Mouse (Mus musculus): ENCODE measurements at regions not wholly inside any gene's neighbourhood (a gene's known extent, or its start where the extent isn't known, plus 50 kb on each side); places are given as distances from the start of the nearest gene placed in this dataset.

GRCm38 (mm10) chr1:186376906-186377623 lies 260.0 kb upstream of the Lyplal1 start:
- DNase-seq (ENCODE audit: low spot score in 2 of 2) = no peak

GRCm38 (mm10) chr1:186374009-186374649 lies 257.0 kb upstream of the Lyplal1 start:
- no peak for DNase-seq (ENCODE audit: low spot score in 2 of 2)

- DNase-seq (ENCODE audit: low spot score in 2 of 2) = no peak
These were observed 256.3 kb upstream of the Lyplal1 start for GRCm38 (mm10) chr1:186373386-186373785.

GRCm38 (mm10) chr1:186372770-186373353 lies 255.8 kb upstream of the Lyplal1 start:
- DNase-seq (ENCODE audit: low spot score in 2 of 2) = no peak

- DNase-seq (ENCODE audit: low spot score in 2 of 2) = no peak
These were observed 246.2 kb upstream of the Lyplal1 start for GRCm38 (mm10) chr1:186363356-186363755.

- DNase-seq (ENCODE audit: low spot score in 2 of 2) = no peak
These were observed 241.0 kb upstream of the Lyplal1 start for GRCm38 (mm10) chr1:186358011-186358670.

GRCm38 (mm10) chr1:186354742-186355141 lies 237.6 kb upstream of the Lyplal1 start:
- no peak for DNase-seq (ENCODE audit: low spot score in 2 of 2)

GRCm38 (mm10) chr1:186354072-186354471 lies 237.0 kb upstream of the Lyplal1 start:
- DNase-seq (ENCODE audit: low spot score in 2 of 2) = no peak

GRCm38 (mm10) chr1:186350381-186350780 lies 233.3 kb upstream of the Lyplal1 start:
- DNase-seq (ENCODE audit: low spot score in 2 of 2) = no peak

GRCm38 (mm10) chr1:186349966-186350365 lies 232.9 kb upstream of the Lyplal1 start:
- DNase-seq (ENCODE audit: low spot score in 2 of 2) = no peak

- DNase-seq (ENCODE audit: low spot score in 2 of 2) = no peak
These were observed 230.5 kb upstream of the Lyplal1 start for GRCm38 (mm10) chr1:186347413-186348147.

- DNase-seq (ENCODE audit: low spot score in 2 of 2) = no peak
These were observed 228.3 kb upstream of the Lyplal1 start for GRCm38 (mm10) chr1:186345449-186345848.

- no peak for DNase-seq (ENCODE audit: low spot score in 2 of 2)
These were observed 225.9 kb upstream of the Lyplal1 start for GRCm38 (mm10) chr1:186342931-186343506.

- DNase-seq (ENCODE audit: low spot score in 2 of 2) = no peak
These were observed 225.3 kb upstream of the Lyplal1 start for GRCm38 (mm10) chr1:186342391-186342790.

- no peak for DNase-seq (ENCODE audit: low spot score in 2 of 2)
These were observed 224.8 kb upstream of the Lyplal1 start for GRCm38 (mm10) chr1:186341878-186342277.

GRCm38 (mm10) chr1:186340701-186341100 lies 223.6 kb upstream of the Lyplal1 start:
- no peak for DNase-seq (ENCODE audit: low spot score in 2 of 2)

GRCm38 (mm10) chr1:186317285-186317684 lies 200.2 kb upstream of the Lyplal1 start:
- no peak for DNase-seq (ENCODE audit: low spot score in 2 of 2)

- no peak for DNase-seq (ENCODE audit: low spot score in 2 of 2)
These were observed 197.1 kb upstream of the Lyplal1 start for GRCm38 (mm10) chr1:186314180-186314579.

GRCm38 (mm10) chr1:186312698-186313097 lies 195.6 kb upstream of the Lyplal1 start:
- no peak for DNase-seq (ENCODE audit: low spot score in 2 of 2)

- no peak for DNase-seq (ENCODE audit: low spot score in 2 of 2)
These were observed 194.9 kb upstream of the Lyplal1 start for GRCm38 (mm10) chr1:186312008-186312407.

- no peak for DNase-seq (ENCODE audit: low spot score in 2 of 2)
These were observed 190.5 kb upstream of the Lyplal1 start for GRCm38 (mm10) chr1:186307627-186308026.

Measured in spleen, postnatal 4 days (tissue).